ENCODE assay signal across 30 mouse cellular contexts in genomic region chr3:69689791-69690190, GRCm38 (mm10).
"Had no signal": no experiment of that assay in that cellular context is flagged by ENCODE, and none has a peak within 500 bp of the region (broad histone marks: within the 10 kb centered on the region; RNA-seq: fewer than 3 reads in every experiment).

No protein-coding gene starts in this region.

- H3K36me3 ChIP-seq: limb, embryonic 10.5 days; limb, embryonic 12.5 days; limb, embryonic 13.5 days; limb, embryonic 15.5 days; liver, embryonic 12.5 days; liver, embryonic 13.5 days; liver, embryonic 15.5 days; lung, embryonic 15.5 days; midbrain, embryonic 10.5 days; midbrain, embryonic 12.5 days; midbrain, embryonic 13.5 days; midbrain, embryonic 15.5 days; neural tube, embryonic 12.5 days; neural tube, embryonic 13.5 days had no signal

- H3K4me1 ChIP-seq: limb, embryonic 10.5 days; limb, embryonic 12.5 days; limb, embryonic 13.5 days; limb, embryonic 15.5 days; liver, embryonic 12.5 days; liver, embryonic 13.5 days; liver, embryonic 15.5 days; lung, embryonic 15.5 days; midbrain, embryonic 10.5 days; midbrain, embryonic 12.5 days; midbrain, embryonic 13.5 days; midbrain, embryonic 15.5 days; neural tube, embryonic 12.5 days; neural tube, embryonic 13.5 days had no signal

- ATAC-seq: liver, embryonic 12.5 days; liver, postnatal 0 days; midbrain, embryonic 13.5 days; midbrain, embryonic 15.5 days; midbrain, embryonic 16.5 days had no signal

- H3K9ac ChIP-seq: limb, embryonic 12.5 days; limb, embryonic 13.5 days; limb, embryonic 15.5 days; liver, embryonic 12.5 days; liver, embryonic 13.5 days; liver, embryonic 14.5 days; liver, embryonic 15.5 days; liver, postnatal 0 days; lung, embryonic 14.5 days; lung, embryonic 15.5 days; midbrain, embryonic 12.5 days; midbrain, embryonic 13.5 days; midbrain, embryonic 15.5 days; neural tube, embryonic 12.5 days; neural tube, embryonic 13.5 days had no signal

- H3K9me3 ChIP-seq: limb, embryonic 10.5 days; limb, embryonic 12.5 days; limb, embryonic 13.5 days; limb, embryonic 15.5 days; liver, embryonic 12.5 days; liver, embryonic 13.5 days; liver, embryonic 15.5 days; lung, embryonic 15.5 days; midbrain, embryonic 10.5 days; midbrain, embryonic 12.5 days; midbrain, embryonic 13.5 days; midbrain, embryonic 15.5 days; neural tube, embryonic 12.5 days; neural tube, embryonic 13.5 days had no signal

- H3K4me3 ChIP-seq: left cerebral cortex, adult 2 months; limb, embryonic 10.5 days; limb, embryonic 12.5 days; limb, embryonic 13.5 days; limb, embryonic 15.5 days; liver, embryonic 12.5 days; liver, embryonic 13.5 days; liver, embryonic 15.5 days; lung, embryonic 15.5 days; megakaryocyte, embryonic 14.5 days; midbrain, embryonic 10.5 days; midbrain, embryonic 12.5 days; midbrain, embryonic 13.5 days; midbrain, embryonic 15.5 days; myocyte; neural tube, embryonic 12.5 days; neural tube, embryonic 13.5 days had no signal

- H3K4me2 ChIP-seq: limb, embryonic 12.5 days; limb, embryonic 13.5 days; limb, embryonic 15.5 days; liver, embryonic 11.5 days; liver, embryonic 12.5 days; liver, embryonic 13.5 days; liver, embryonic 15.5 days; lung, embryonic 14.5 days; lung, embryonic 15.5 days; midbrain, embryonic 11.5 days; midbrain, embryonic 12.5 days; midbrain, embryonic 13.5 days; midbrain, embryonic 15.5 days; neural tube, embryonic 12.5 days; neural tube, embryonic 13.5 days had no signal

- DNase-seq: left cerebral cortex, postnatal 4 days; liver; liver, embryonic 13.5 days; liver, postnatal 0 days; lung, adult 2 months; lung, embryonic 14.5 days; lung, postnatal 36 days; lung, postnatal 4 days; midbrain, embryonic 14.5 days had no signal

- H3K27me3 ChIP-seq: limb, embryonic 12.5 days; limb, embryonic 13.5 days; limb, embryonic 15.5 days; liver, embryonic 12.5 days; liver, embryonic 13.5 days; liver, embryonic 15.5 days; lung, embryonic 15.5 days; megakaryocyte, embryonic 14.5 days; midbrain, embryonic 12.5 days; midbrain, embryonic 13.5 days; midbrain, embryonic 15.5 days; neural tube, embryonic 12.5 days; neural tube, embryonic 13.5 days had no signal

- H3K27ac ChIP-seq: left cerebral cortex, adult 2 months; limb, embryonic 10.5 days; limb, embryonic 12.5 days; limb, embryonic 13.5 days; limb, embryonic 15.5 days; liver, embryonic 12.5 days; liver, embryonic 13.5 days; liver, embryonic 14.5 days; liver, embryonic 15.5 days; lung, embryonic 15.5 days; macrophage; midbrain, embryonic 10.5 days; midbrain, embryonic 12.5 days; midbrain, embryonic 13.5 days; midbrain, embryonic 15.5 days; neural tube, embryonic 12.5 days; neural tube, embryonic 13.5 days had no signal
